Mouse (Mus musculus) lung, postnatal 0 days (tissue): ENCODE data around the gene Epha5.

Experiments used
- CTCF ChIP-seq: IDR thresholded peaks from 2 replicates; pipeline ENCODE4 v1.5.1; 2016; ENCODE audit warnings: antibody characterized with exemption, mild to moderate bottlenecking
- EP300 ChIP-seq: IDR thresholded peaks from 2 replicates; pipeline ENCODE4 v1.6.1; 2016; ENCODE audit warnings: antibody characterized with exemption, mild to moderate bottlenecking, control low read depth

GRCm38 (mm10) chr5:84335834-84336465, 81.2 kb downstream of the Epha5 start:
- TF ChIP-seq CTCF (no peak), EP300 (0 out of 2 replicates have a peak, but pooled peaks have one; percentile 31)
